Mouse (Mus musculus): Measurements from ENCODE around the gene Kif26a. TPM values are rescaled to one million over a fixed set of nuclear protein-coding genes. Genes with fewer than 3 reads are reported as not detected.

Kif26a gene
- polyA plus RNA-seq, 1 experiment from 2014 or later: 0.51 TPM

GRCm38 (mm10) chr12:112153597-112153996 is 7.6 kb downstream of the Kif26a start:
- Histone ChIP-seq H3K9me3 (replicated peaks) (no peaks in the 10 kb centered on the region), H3K4me2 (no peak overlapping the region), H3K4me1 (peaks cover 20% of the 10 kb centered on the region), H3K36me3 (no peaks in the 10 kb centered on the region), H3K27ac (no peak overlapping the region), H3K27me3 (replicated peaks) (peaks cover 8% of the 10 kb centered on the region), H3K4me3 (no peak overlapping the region), H3K9ac (no peak overlapping the region)
- no peak for ATAC-seq
- 71% methylated on average over 12 of the region's 12 CpGs for WGBS (ENCODE audit: insufficient replicate concordance)

- WGBS (ENCODE audit: insufficient replicate concordance): 48% methylated on average over 5 of the region's 5 CpGs
- no peaks in the 10 kb centered on the region for H3K9me3 ChIP-seq (replicated peaks)
- H3K4me2 ChIP-seq: no peak overlapping the region
- no peak overlapping the region for H3K9ac ChIP-seq
- H3K36me3 ChIP-seq: no peaks in the 10 kb centered on the region
- H3K27ac ChIP-seq: no peak overlapping the region
- no peak for ATAC-seq
- H3K27me3 ChIP-seq (replicated peaks): no peaks in the 10 kb centered on the region; the same call in 1 of the 2 replicates
- peaks cover 20% of the 10 kb centered on the region for H3K4me1 ChIP-seq
- H3K4me3 ChIP-seq: no peak overlapping the region
Measured at GRCm38 (mm10) chr12:112154476-112154875, 8.5 kb downstream of the Kif26a start.

- ATAC-seq: no peak
- WGBS (ENCODE audit: insufficient replicate concordance): 62% methylated on average over 16 of the region's 16 CpGs
- H3K27ac ChIP-seq: 0 out of 2 replicates have a peak overlapping the region, but pooled peaks have one; percentile 6
Measured at GRCm38 (mm10) chr12:112155218-112156051, 9.4 kb downstream of the Kif26a start.

GRCm38 (mm10) chr12:112156804-112157203 is 10.8 kb downstream of the Kif26a start:
- H3K4me2 ChIP-seq: no peak overlapping the region
- no peaks in the 10 kb centered on the region for H3K36me3 ChIP-seq
- H3K9me3 ChIP-seq (replicated peaks): no peaks in the 10 kb centered on the region
- no peak overlapping the region for H3K9ac ChIP-seq
- 0 out of 2 replicates have a peak, but pooled peaks cover 13% of the 10 kb centered on the region for H3K4me1 ChIP-seq
- no peak overlapping the region for H3K4me3 ChIP-seq
- 72% methylated on average over 6 of the region's 6 CpGs for WGBS (ENCODE audit: insufficient replicate concordance)
- no peaks in the 10 kb centered on the region for H3K27me3 ChIP-seq (replicated peaks)
- no peak for ATAC-seq
- H3K27ac ChIP-seq: no peak overlapping the region

More at GRCm38 (mm10) chr12:112155218-112156051, 9.4 kb downstream of the Kif26a start:
- peaks cover 20% of the 10 kb centered on the region for H3K4me1 ChIP-seq
- H3K27me3 ChIP-seq (replicated peaks): no peaks in the 10 kb centered on the region
- no peaks in the 10 kb centered on the region for H3K36me3 ChIP-seq
- no peak overlapping the region for H3K4me3 ChIP-seq
- no peak overlapping the region for H3K4me2 ChIP-seq
- H3K9ac ChIP-seq: no peak overlapping the region
- no peaks in the 10 kb centered on the region for H3K9me3 ChIP-seq (replicated peaks)

- H3K4me3 ChIP-seq: no peak overlapping the region
- 0 out of 2 replicates have a peak, but pooled peaks cover 13% of the 10 kb centered on the region for H3K4me1 ChIP-seq
- no peaks in the 10 kb centered on the region for H3K36me3 ChIP-seq
- no peak overlapping the region for H3K4me2 ChIP-seq
- no peak for ATAC-seq
- no peak overlapping the region for H3K27ac ChIP-seq
- H3K9ac ChIP-seq: no peak overlapping the region
- H3K9me3 ChIP-seq (replicated peaks): no peaks in the 10 kb centered on the region
- H3K27me3 ChIP-seq (replicated peaks): no peaks in the 10 kb centered on the region
- 64% methylated on average over 8 of the region's 8 CpGs for WGBS (ENCODE audit: insufficient replicate concordance)
Measured at GRCm38 (mm10) chr12:112158246-112158645, 12.2 kb downstream of the Kif26a start.

GRCm38 (mm10) chr12:112158784-112159183 is 12.8 kb downstream of the Kif26a start:
- Histone ChIP-seq H3K9me3 (replicated peaks) (no peaks in the 10 kb centered on the region), H3K27me3 (replicated peaks) (no peaks in the 10 kb centered on the region), H3K27ac (no peak overlapping the region), H3K4me2 (no peak overlapping the region), H3K36me3 (no peaks in the 10 kb centered on the region), H3K4me1 (peaks cover 17% of the 10 kb centered on the region), H3K4me3 (no peak overlapping the region), H3K9ac (no peak overlapping the region)
- no peak for ATAC-seq

GRCm38 (mm10) chr12:112163981-112164839 is 18.2 kb downstream of the Kif26a start:
- 31% methylated on average over 16 of the region's 16 CpGs for WGBS (ENCODE audit: insufficient replicate concordance)

GRCm38 (mm10) chr12:112164840-112165219 is 18.8 kb downstream of the Kif26a start:
- Histone ChIP-seq H3K9me3 (replicated peaks) (no peaks in the 10 kb centered on the region), H3K4me3 (no peak overlapping the region), H3K27me3 (replicated peaks) (no peaks in the 10 kb centered on the region; the same call in 1 of the 2 replicates), H3K36me3 (no peaks in the 10 kb centered on the region), H3K4me1 (peaks cover 19% of the 10 kb centered on the region), H3K4me2 (no peak overlapping the region), H3K27ac (no peak overlapping the region), H3K9ac (no peak overlapping the region)
- no peak for ATAC-seq
- WGBS (ENCODE audit: insufficient replicate concordance): 60% methylated on average over 6 of the region's 6 CpGs

More at GRCm38 (mm10) chr12:112163981-112164839, 18.2 kb downstream of the Kif26a start:
- H3K4me2 ChIP-seq: no peak overlapping the region
- H3K4me1 ChIP-seq: peaks cover 14% of the 10 kb centered on the region
- H3K9me3 ChIP-seq (replicated peaks): no peaks in the 10 kb centered on the region
- no peaks in the 10 kb centered on the region; the same call in 1 of the 2 replicates for H3K27me3 ChIP-seq (replicated peaks)
- no peak overlapping the region for H3K4me3 ChIP-seq
- no peaks in the 10 kb centered on the region for H3K36me3 ChIP-seq
- peak; percentile 36; the same call in 1 of the 2 replicates for ATAC-seq
- no peak overlapping the region for H3K27ac ChIP-seq
- H3K9ac ChIP-seq: no peak overlapping the region

GRCm38 (mm10) chr12:112169240-112169639 is 23.2 kb downstream of the Kif26a start:
- no peaks in the 10 kb centered on the region for H3K27me3 ChIP-seq (replicated peaks)
- no peak overlapping the region for H3K9ac ChIP-seq
- H3K4me2 ChIP-seq: no peak overlapping the region
- no peak for ATAC-seq
- no peak overlapping the region for H3K4me3 ChIP-seq
- peaks cover 10% of the 10 kb centered on the region for H3K4me1 ChIP-seq
- no peaks in the 10 kb centered on the region for H3K9me3 ChIP-seq (replicated peaks)
- WGBS (ENCODE audit: insufficient replicate concordance): 57% methylated on average over 5 of the region's 5 CpGs
- H3K27ac ChIP-seq: no peak overlapping the region
- no peaks in the 10 kb centered on the region for H3K36me3 ChIP-seq

- no peak for ATAC-seq
- Histone ChIP-seq H3K4me3 (no peak overlapping the region), H3K9me3 (replicated peaks) (no peaks in the 10 kb centered on the region), H3K27me3 (replicated peaks) (no peaks in the 10 kb centered on the region), H3K4me2 (no peak overlapping the region), H3K36me3 (no peaks in the 10 kb centered on the region), H3K9ac (no peak overlapping the region), H3K4me1 (peaks cover 6% of the 10 kb centered on the region; the same call in 1 of the 2 replicates), H3K27ac (no peak overlapping the region)
- WGBS (ENCODE audit: insufficient replicate concordance): 57% methylated on average over 20 of the region's 20 CpGs
Measured at GRCm38 (mm10) chr12:112170671-112171574, 24.9 kb downstream of the Kif26a start.

- H3K9ac ChIP-seq: no peak overlapping the region
- ATAC-seq: no peak
- no peaks in the 10 kb centered on the region for H3K9me3 ChIP-seq (replicated peaks)
- H3K36me3 ChIP-seq: no peaks in the 10 kb centered on the region
- no peak overlapping the region for H3K27ac ChIP-seq
- 69% methylated on average over 1 of the region's 1 CpGs for WGBS (ENCODE audit: insufficient replicate concordance)
- H3K27me3 ChIP-seq (replicated peaks): no peaks in the 10 kb centered on the region
- no peak overlapping the region for H3K4me2 ChIP-seq
- H3K4me1 ChIP-seq: peaks cover 6% of the 10 kb centered on the region; the same call in 1 of the 2 replicates
- no peak overlapping the region for H3K4me3 ChIP-seq
Measured at GRCm38 (mm10) chr12:112171657-112172056, 25.6 kb downstream of the Kif26a start.
